Mouse (Mus musculus) bone marrow macrophage, adult 2 months (primary cell): Measurements from ENCODE around the gene Creb5. TPM values are rescaled to one million over a fixed set of nuclear protein-coding genes. Genes with fewer than 3 reads are reported as not detected.

Experiments
- H3K27ac ChIP-seq: 2 replicates; pipeline ENCODE4 v1.5.1; 2012; ENCODE audit warnings: low read depth, low read length; ENCODE audit not compliant: insufficient read depth
- H3K4me1 ChIP-seq: 2 replicates; pipeline ENCODE4 v1.6.1; 2012; ENCODE audit warnings: low read length; ENCODE audit not compliant: control insufficient read depth, insufficient read depth
- H3K4me3 ChIP-seq: 2 replicates; pipeline ENCODE4 v1.5.1; 2012; ENCODE audit warnings: mild to moderate bottlenecking, low read length, moderate library complexity; ENCODE audit not compliant: insufficient read depth
- CTCF ChIP-seq: IDR thresholded peaks from 2 replicates; pipeline ENCODE4 v1.5.1; 2012; ENCODE audit warnings: low read depth, mild to moderate bottlenecking, low read length, moderate library complexity
- POLR2A ChIP-seq: IDR thresholded peaks from 2 replicates; pipeline ENCODE4 v1.6.1; 2012; ENCODE audit warnings: mild to moderate bottlenecking, low read depth, low read length, borderline replicate concordance
- polyA plus RNA-seq: library from polyadenylated mRNA; stranded (reverse); fragments of >200 nt; gene quantifications from 2 replicates; pipeline ENCODE4 v1.2.4, GENCODE M21; 2012; ENCODE audit not compliant: missing spikeins, insufficient read depth, insufficient read length

Creb5 gene
- polyA plus RNA-seq, 1 experiment: 26.2 TPM

- Histone ChIP-seq H3K4me3 (no peak overlapping the region), H3K4me1 (peaks cover 48% of the 10 kb centered on the region), H3K27ac (no peak overlapping the region)
- no peak for TF ChIP-seq CTCF
- TF ChIP-seq POLR2A: no peak
Observed at GRCm38 (mm10) chr6:53593603-53594002, 306.5 kb downstream of the Creb5 start.

- no peak for TF ChIP-seq POLR2A
- no peak for TF ChIP-seq CTCF
- H3K27ac ChIP-seq: no peak overlapping the region
- no peak overlapping the region for H3K4me3 ChIP-seq
- peaks cover 46% of the 10 kb centered on the region for H3K4me1 ChIP-seq
Observed at GRCm38 (mm10) chr6:53594316-53594715, 307.2 kb downstream of the Creb5 start.

- Histone ChIP-seq H3K4me1 (peaks cover 33% of the 10 kb centered on the region), H3K4me3 (no peak overlapping the region), H3K27ac (no peak overlapping the region)
- TF ChIP-seq CTCF (no peak), POLR2A (no peak)
Observed at GRCm38 (mm10) chr6:53596402-53596801, 309.3 kb downstream of the Creb5 start.

- TF ChIP-seq POLR2A: no peak
- no peak for TF ChIP-seq CTCF
- no peak overlapping the region for H3K4me3 ChIP-seq
Observed at GRCm38 (mm10) chr6:53603041-53603440, 316.0 kb downstream of the Creb5 start.

GRCm38 (mm10) chr6:53603695-53604094, 316.6 kb downstream of the Creb5 start:
- TF ChIP-seq CTCF (no peak), POLR2A (no peak)
- no peak overlapping the region for H3K27ac ChIP-seq
- no peak overlapping the region for H3K4me3 ChIP-seq
- no peaks in the 10 kb centered on the region; the same call in 1 of the 2 replicates for H3K4me1 ChIP-seq

More at GRCm38 (mm10) chr6:53603041-53603440, 316.0 kb downstream of the Creb5 start:
- H3K4me1 ChIP-seq: peaks cover under 1% of the 10 kb centered on the region
- no peak overlapping the region for H3K27ac ChIP-seq

- H3K4me3 ChIP-seq: no peak overlapping the region
- no peaks in the 10 kb centered on the region for H3K4me1 ChIP-seq
- H3K27ac ChIP-seq: no peak overlapping the region
- no peak for TF ChIP-seq POLR2A
- no peak for TF ChIP-seq CTCF
Observed at GRCm38 (mm10) chr6:53604386-53604785, 317.3 kb downstream of the Creb5 start.

GRCm38 (mm10) chr6:53605184-53605583, 318.1 kb downstream of the Creb5 start:
- Histone ChIP-seq H3K27ac (no peak overlapping the region), H3K4me3 (no peak overlapping the region), H3K4me1 (no peaks in the 10 kb centered on the region; the same call in 1 of the 2 replicates)
- no peak for TF ChIP-seq CTCF
- TF ChIP-seq POLR2A: no peak

GRCm38 (mm10) chr6:53611451-53611945, 324.4 kb downstream of the Creb5 start:
- H3K4me3 ChIP-seq: no peak overlapping the region
- H3K4me1 ChIP-seq: peaks cover 21% of the 10 kb centered on the region
- TF ChIP-seq CTCF (no peak), POLR2A (no peak)
- peak overlapping the region; percentile 10; the same call in 1 of the 2 replicates for H3K27ac ChIP-seq

- Histone ChIP-seq H3K4me3 (no peak overlapping the region), H3K27ac (peak overlapping the region; percentile 34), H3K4me1 (peaks cover 21% of the 10 kb centered on the region)
- TF ChIP-seq CTCF: no peak
- no peak for TF ChIP-seq POLR2A
Observed at GRCm38 (mm10) chr6:53612681-53613080, 325.6 kb downstream of the Creb5 start.

GRCm38 (mm10) chr6:53615440-53616211, 328.6 kb downstream of the Creb5 start:
- peaks cover 19% of the 10 kb centered on the region for H3K4me1 ChIP-seq
- no peak overlapping the region for H3K4me3 ChIP-seq
- no peak for TF ChIP-seq CTCF
- H3K27ac ChIP-seq: no peak overlapping the region

GRCm38 (mm10) chr6:53618164-53618563, 331.1 kb downstream of the Creb5 start:
- TF ChIP-seq CTCF (no peak), POLR2A (no peak)
- H3K4me3 ChIP-seq: no peak overlapping the region
- peaks cover 11% of the 10 kb centered on the region for H3K4me1 ChIP-seq
- H3K27ac ChIP-seq: no peak overlapping the region
